Mouse (Mus musculus) liver, embryonic 14.5 days (tissue): ENCODE results near the gene Ethe1.

Experiments used
- CTCF ChIP-seq: IDR thresholded peaks from 2 replicates; pipeline ENCODE4 v1.5.1; 2016; ENCODE audit warnings: antibody characterized with exemption, low read depth, control low read depth
- EP300 ChIP-seq: IDR thresholded peaks from 2 replicates; pipeline ENCODE4 v1.6.1; 2016; ENCODE audit warnings: antibody characterized with exemption, low read depth

GRCm38 (mm10) chr7:24551985-24552759 lies 35.2 kb upstream of the Ethe1 start:
- TF ChIP-seq CTCF = no peak
- no peak for TF ChIP-seq EP300
